Mouse (Mus musculus) lung, postnatal 0 days (tissue): Measurements from ENCODE around the gene Gm128.

ENCODE experiments used
- CTCF ChIP-seq: IDR thresholded peaks from 2 replicates; pipeline ENCODE4 v1.5.1; 2016; ENCODE audit warnings: antibody characterized with exemption, mild to moderate bottlenecking
- EP300 ChIP-seq: IDR thresholded peaks from 2 replicates; pipeline ENCODE4 v1.6.1; 2016; ENCODE audit warnings: antibody characterized with exemption, mild to moderate bottlenecking, control low read depth

DNA sequence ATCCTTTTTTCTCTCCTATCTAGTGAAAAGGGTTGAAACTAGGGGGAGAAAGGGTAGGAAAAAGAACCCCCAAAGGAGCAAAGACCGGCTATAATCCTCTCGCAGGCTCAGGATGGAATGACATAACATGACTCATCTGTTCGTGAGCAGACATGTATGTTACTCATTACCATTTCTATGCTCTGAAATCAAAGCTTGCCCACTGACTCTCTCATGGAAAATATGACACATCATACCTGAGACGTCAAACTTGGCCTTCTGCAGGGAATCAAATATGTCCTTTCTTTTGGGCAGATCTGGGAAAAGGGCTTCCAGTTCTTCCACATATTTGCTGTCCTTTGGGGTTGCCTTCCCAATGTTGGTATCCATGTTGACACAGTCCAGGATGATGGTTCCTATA, 20.6 kb upstream of the Gm128 start:
- no peak for TF ChIP-seq EP300
- no peak for TF ChIP-seq CTCF
